Mouse (Mus musculus): ENCODE results near the gene Naip1.
"Not testable (repeated sequence)": the region's sequence is repeated elsewhere in the genome, so short reads cannot be mapped to it uniquely, and the experiment has no call there.

The Naip1 gene

DNA sequence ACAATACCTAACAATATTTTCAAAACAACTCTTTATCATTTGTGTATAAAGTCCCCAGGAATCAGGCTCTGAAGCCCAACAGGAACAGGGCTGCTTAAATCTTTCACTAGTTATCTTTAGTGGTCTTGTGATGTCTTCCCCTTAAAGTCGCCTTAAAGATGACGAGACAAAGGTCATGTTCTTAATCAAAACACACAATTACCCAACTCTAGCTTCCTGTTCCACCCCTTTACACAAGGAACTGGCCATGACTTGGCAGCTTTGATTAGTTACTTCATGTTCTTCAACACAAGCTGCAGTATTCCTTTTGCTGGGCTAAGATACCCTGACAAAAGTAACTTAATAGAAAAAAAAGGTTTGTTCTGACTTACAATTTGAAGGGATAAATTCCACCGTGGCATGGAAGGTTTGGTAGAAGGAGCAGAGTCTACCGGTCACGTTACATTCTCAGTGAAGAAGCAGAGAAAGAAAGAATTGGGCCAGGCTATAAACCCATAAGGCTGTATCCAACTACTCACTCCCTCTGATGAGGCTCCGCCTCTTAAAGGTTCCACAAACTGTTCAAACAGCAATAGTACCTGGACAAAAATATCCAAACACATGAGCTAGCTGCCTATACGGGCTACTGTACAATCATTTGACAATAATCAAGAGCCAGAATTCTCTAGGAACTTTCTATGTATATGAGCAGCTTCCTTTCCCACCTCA lies 49.6 kb downstream of the Naip1 start:
- not testable (repeated sequence) for DNase-seq (ENCODE audit: low spot score)

DNA sequence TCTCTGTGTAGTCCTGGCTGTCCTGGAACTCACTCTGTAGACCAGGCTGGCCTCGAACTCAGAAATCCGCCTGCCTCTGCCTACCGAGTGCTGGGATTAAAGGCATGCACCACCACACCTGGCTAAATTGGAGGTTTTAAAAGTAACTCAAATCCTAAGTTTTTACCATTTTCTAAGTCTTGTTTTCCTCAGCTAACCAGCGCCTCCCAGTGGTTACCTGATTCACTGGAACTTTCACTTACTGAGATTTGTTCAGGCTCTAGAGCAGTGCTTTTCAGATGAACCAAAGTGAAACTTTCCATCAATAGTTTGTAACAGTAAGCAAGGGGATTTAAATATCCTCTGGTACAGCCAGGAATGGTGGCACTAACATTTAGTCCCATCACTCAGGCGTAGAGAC lies 61.6 kb downstream of the Naip1 start:
- peak; percentile 12 for DNase-seq (ENCODE audit: low spot score)

DNA sequence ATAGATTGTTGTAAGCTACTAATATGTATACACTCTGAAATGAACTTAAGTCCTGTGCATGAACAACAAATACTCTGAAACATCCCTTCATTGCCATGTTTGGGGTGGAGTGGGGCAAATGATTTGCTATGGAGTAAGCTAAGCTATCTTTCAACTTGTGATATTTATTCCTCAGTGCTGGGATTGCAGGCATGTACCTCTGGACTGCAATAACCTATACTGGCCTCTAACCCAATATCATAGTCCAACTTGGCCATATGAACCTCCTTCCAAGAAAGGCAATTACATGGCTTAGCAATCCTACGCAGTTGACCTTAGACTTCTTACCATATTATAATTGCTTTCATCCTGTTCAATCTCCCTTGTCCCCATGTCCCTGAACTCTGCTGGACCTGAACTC lies 82.1 kb downstream of the Naip1 start:
- no peak for DNase-seq (ENCODE audit: low spot score)
